Mouse (Mus musculus): ENCODE measurements around the gene Bend6.

The Bend6 gene

GRCm38 (mm10) chr1:33906927-33907326 is 689 bp downstream of the Bend6 start:
- DNase-seq (ENCODE audit: low read depth, low spot score) = no peak

DNA sequence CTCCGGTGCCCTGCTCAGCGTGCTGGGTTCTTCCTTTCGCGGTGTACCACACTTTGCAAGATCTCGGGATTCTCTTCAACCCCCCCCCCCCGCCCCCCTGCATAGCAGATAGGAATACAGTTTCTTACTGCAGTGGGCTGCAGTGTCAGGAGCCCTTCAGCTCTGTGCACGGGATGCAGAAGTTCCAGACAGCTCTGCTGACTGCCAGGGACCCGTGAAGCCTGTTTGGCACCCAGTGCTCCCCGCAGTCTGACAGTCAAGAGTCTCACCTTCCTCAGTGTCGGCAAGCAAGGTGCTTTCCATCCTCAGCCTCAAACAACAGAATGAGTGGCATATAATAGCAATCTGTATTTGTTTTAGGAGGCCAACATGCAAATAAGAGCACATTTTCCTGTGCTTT is 1.4 kb downstream of the Bend6 start:
- DNase-seq (ENCODE audit: low read depth, low spot score) = no peak

GRCm38 (mm10) chr1:33903587-33903986 is 4.0 kb downstream of the Bend6 start:
- DNase-seq (ENCODE audit: low read depth, low spot score) = peak; percentile 87

- DNase-seq (ENCODE audit: low read depth, low spot score) = no peak
These were observed 7.4 kb downstream of the Bend6 start for GRCm38 (mm10) chr1:33900175-33900574.

- no peak for DNase-seq (ENCODE audit: low read depth, low spot score)
These were observed 9.2 kb downstream of the Bend6 start for GRCm38 (mm10) chr1:33898373-33898772.

DNA sequence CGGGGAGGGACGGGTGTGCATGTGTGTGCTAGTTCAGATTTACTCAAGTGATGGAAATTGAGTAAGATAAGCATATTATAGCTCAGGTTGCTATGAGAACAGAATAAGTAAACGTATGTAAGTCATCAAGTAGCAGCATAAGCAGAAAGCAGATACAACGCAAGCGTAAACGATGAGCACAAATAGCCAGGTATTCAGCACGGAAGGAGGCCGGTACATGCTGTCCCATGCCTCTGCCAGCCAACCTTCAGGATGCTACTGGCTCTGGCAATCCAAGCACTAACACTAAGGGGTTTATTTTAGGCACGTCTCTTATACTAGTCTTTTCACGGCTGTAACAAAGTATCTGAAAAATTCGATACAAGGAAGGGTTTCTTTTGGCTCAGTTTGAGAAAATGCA is 10.2 kb downstream of the Bend6 start:
- DNase-seq (ENCODE audit: low read depth, low spot score) = no peak

DNA sequence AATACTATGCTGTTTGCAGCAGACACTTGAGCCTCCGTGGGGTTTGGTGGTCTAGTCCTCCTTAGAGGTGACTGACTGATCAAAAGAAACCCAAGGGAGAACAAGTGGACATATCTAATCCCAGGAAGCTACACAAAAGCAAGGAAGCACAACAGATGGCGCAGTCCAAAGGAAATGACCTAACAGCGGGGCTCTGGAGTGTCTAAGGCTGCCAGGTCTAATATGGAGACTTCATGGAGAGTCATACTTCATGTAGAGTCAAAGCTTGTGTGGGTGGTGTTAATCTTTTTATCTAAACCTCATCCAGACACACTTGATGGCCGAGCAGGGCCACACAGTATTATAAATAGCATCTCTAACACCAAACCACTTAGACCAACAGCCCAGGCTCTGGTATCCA is 10.9 kb downstream of the Bend6 start:
- DNase-seq (ENCODE audit: low read depth, low spot score) = no peak

GRCm38 (mm10) chr1:33896116-33896515 is 11.5 kb downstream of the Bend6 start:
- DNase-seq (ENCODE audit: low read depth, low spot score) = no peak

DNA sequence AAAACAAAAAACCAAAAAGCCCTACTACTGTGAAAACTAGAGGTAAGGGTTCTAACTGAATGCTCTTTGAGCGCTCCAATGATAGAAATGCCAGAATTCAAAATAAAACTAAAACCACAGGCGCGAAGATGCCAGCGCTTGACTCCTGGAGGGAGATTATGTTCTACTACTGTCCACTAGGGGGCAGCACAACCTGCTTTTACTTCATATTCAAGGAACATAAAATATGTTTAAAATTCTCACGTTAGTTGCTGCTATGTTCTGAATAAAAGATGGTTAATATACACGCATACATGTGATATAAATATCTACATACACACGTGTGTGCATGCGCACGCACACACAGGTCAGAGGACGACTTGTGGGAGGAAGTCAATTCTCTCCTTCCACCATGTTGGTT is 14.8 kb downstream of the Bend6 start:
- DNase-seq (ENCODE audit: low read depth, low spot score) = peak; percentile 65

DNA sequence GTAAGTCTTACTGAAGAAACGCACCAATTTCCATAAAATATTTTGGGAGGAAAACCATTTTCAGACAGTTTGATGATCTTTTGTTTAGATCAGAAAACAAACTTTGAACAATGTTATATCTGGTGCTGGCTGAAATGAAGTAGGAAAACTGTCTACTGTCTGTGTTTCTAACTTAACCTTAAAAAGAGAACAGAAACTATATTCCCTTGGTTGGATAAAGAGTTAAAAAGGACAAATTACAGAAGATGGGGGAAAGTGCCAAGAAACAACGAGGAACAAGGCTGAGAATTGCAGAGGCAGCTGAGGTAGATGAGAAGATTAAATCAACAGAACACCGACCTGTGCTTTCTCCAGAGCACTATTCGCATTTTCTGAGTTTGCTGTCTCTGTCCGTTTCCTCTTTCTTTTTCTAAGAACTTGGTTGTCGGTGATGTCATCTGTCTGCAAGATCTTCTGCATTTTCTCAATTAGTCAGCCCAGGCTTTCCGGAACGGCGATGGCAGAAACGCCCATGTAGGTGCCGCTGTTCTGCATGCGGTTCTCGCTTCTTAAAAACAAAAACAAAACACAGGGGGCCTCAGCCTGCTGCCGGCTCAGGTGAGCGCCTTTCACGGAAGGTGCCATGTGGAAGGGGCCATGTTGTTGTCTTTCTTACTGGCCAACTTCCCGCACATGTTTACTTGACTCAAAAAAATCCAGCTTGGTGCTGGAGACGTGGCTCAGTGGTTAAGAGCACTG is 24.3 kb downstream of the Bend6 start:
- DNase-seq (ENCODE audit: low read depth, low spot score) = peak; percentile 49

- no peak for DNase-seq (ENCODE audit: low read depth, low spot score)
These were observed 29.4 kb downstream of the Bend6 start for GRCm38 (mm10) chr1:33878170-33878569.

GRCm38 (mm10) chr1:33876416-33876815 is 31.2 kb downstream of the Bend6 start:
- DNase-seq (ENCODE audit: low read depth, low spot score) = no peak

- DNase-seq (ENCODE audit: low read depth, low spot score) = peak; percentile 84
These were observed 31.9 kb downstream of the Bend6 start for GRCm38 (mm10) chr1:33875691-33876090.

GRCm38 (mm10) chr1:33873561-33873960 is 34.1 kb downstream of the Bend6 start:
- no peak for DNase-seq (ENCODE audit: low read depth, low spot score)

DNA sequence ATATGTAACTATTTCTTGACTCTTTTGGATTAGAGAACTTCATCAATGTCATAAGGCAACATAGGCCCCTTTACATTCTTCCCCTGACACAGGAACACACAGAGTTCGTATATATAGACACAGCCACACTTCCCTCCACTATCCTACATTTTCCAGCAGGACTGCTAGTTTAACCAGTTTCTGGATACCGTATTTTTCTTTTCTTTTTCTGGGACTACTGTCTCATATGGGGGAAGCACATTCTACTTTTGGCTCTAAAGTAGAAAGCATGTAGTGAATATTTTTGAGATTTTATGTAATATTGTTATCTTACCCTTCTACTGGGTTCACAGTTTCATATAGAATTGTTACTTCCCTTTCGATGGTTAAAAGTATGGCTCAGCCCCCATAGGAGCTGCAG is 38.2 kb downstream of the Bend6 start:
- DNase-seq (ENCODE audit: low read depth, low spot score) = no peak

DNA sequence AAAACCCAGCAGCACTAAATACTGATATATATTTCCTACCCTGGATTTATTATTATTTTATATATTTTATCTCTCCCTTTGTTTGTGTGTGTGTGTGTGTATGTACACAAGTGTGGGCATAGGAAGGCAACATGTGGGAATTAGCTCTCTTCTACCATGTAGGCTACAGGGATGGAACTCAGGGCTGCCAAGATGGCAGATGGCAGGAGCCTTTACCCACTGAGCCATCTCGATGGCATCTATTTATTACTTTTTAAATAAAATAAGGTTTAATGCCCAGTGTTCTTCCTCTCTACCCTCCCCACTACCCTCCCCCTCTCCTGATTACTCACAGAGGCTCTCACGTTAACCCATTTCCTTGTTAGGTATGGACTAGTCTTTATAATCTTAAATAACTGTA is 38.6 kb downstream of the Bend6 start:
- DNase-seq (ENCODE audit: low read depth, low spot score) = no peak

DNA sequence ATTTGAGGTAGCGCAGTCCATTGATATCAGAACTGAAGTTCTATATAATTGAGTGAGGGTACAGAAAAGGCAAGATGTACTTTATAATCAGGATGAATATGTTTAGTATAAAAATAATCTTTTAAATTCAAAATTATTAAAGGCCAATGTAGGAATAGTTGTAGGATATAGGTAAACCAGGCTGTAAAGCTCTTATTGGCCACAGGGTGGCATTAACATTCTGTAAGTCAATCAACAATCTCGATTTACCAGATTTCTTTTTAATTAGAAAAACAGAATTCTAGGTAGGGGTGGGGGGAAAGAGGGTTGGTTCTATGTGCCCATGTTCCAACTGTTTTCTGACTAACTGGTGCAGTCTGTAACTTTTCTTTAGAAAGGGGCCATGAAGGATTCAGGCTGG is 60.8 kb downstream of the Bend6 start:
- DNase-seq (ENCODE audit: low read depth, low spot score) = no peak

- DNase-seq (ENCODE audit: low read depth, low spot score) = no peak
These were observed 63.8 kb downstream of the Bend6 start for GRCm38 (mm10) chr1:33843823-33844222.

GRCm38 (mm10) chr1:33838952-33839351 is 68.7 kb downstream of the Bend6 start:
- peak; percentile 76 for DNase-seq (ENCODE audit: low read depth, low spot score)

DNA sequence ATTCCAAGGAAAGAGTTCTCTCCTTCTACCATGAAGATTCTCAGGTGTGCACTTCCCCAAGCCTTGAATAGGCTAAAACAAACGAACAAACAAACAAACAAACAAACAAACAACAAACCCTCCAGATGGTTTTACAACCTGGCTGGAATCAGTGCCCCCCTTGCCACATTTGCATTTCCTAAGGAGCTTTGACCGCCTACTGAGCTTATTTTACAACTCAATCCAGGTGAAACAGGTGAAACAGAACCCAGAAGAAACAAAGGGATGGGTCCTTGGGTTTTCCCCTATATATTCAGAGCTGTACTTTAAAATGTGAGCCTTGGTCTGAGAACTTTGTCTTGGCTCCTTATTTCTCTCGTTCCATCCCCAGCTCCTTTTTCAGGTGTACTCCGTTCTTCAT is 77.0 kb downstream of the Bend6 start:
- DNase-seq (ENCODE audit: low read depth, low spot score) = peak; percentile 63

DNA sequence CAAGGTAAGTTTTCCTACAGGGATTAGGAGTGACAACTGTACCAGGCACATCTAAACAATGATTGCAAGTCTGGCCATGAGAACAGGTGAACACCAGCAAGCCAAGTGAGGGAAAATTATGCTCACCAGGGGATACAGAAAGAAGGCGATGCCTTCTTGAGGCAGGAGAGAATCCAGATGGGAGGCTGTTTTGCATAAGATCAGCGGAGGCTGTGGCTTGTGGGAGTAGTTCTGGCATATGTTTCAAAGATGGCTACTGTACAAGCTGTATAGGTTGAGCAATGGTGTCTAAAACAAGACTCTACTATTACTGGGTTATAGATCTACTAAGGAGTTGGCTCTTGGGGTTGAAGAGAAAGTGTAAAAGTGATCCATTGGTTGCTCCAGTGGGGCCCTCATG is 89.7 kb downstream of the Bend6 start:
- DNase-seq (ENCODE audit: low read depth, low spot score) = no peak

DNA sequence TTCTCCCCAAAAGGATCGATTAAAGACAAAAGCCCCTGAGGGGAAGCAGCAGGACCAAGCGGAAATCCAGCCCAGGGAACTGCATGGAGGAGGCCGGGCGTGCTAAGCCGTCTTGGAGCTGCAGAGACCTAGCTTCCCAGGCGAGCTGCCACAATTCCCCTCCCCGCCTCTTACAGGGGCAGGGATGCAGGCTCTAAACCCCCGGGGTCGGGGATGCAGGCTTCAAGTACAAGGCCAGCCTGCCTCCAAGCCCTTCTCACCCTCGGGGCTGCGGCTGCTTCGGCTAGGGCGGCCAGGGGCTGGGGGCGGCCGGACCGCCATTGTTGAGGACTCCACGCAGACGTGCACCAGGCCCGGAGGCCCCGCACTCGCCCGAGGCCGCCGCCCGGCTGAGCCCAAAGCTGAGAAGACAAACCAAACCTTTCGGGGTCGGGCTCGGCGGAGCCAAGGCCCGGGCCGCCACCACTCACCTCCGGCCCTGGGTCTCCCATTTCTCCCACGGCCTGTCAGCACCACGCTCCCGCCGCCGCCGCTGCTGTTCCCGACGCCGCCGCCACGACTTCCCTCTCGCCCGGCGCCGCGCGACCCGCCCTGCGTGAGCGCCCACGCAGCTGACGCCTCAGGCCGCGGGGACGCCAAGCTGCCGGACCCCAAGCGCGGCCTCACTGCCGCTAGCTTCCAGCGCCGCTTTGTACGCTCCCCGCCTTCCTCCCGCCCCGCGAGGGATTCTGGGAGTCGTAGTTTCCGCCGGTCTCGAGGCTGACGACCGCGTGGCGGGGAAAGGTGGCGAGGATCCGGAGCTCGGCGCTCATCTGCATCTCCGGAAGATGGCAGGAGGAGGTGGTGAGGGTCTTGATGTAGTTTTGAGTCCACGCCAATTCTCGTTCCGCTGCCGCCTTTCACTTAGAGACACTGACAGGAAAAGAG is 93.5 kb downstream of the Bend6 start, which contains the start of gene Zfp451:
Gene Zfp451, minus strand, starts transcription at position 728 of the 927 bp plus-strand sequence.
- DNase-seq (ENCODE audit: low read depth, low spot score) = peak; percentile 94

- no peak for DNase-seq (ENCODE audit: low read depth, low spot score)
These were observed 94.1 kb downstream of the Bend6 start for GRCm38 (mm10) chr1:33813495-33813867.
